Mouse (Mus musculus) thymus, adult 2 months (tissue): ENCODE data around the gene Kcnc3.

ENCODE experiments used
- CTCF ChIP-seq: fragments of 200-500 bp; IDR thresholded peaks from 2 replicates; pipeline ENCODE4 v1.5.1; 2012; ENCODE audit warnings: mild to moderate bottlenecking, control low read depth, low read length, moderate library complexity, borderline replicate concordance; ENCODE audit not compliant: control insufficient read depth, poor library complexity, insufficient read depth; ENCODE audit errors: extremely low read depth
- POLR2A ChIP-seq: fragments of 200-500 bp; IDR thresholded peaks from 2 replicates; pipeline ENCODE4 v1.6.1; 2012; ENCODE audit warnings: mild to moderate bottlenecking, low read length, control low read depth, moderate library complexity; ENCODE audit not compliant: control insufficient read depth, poor library complexity, insufficient read depth; ENCODE audit errors: extremely low read depth

DNA sequence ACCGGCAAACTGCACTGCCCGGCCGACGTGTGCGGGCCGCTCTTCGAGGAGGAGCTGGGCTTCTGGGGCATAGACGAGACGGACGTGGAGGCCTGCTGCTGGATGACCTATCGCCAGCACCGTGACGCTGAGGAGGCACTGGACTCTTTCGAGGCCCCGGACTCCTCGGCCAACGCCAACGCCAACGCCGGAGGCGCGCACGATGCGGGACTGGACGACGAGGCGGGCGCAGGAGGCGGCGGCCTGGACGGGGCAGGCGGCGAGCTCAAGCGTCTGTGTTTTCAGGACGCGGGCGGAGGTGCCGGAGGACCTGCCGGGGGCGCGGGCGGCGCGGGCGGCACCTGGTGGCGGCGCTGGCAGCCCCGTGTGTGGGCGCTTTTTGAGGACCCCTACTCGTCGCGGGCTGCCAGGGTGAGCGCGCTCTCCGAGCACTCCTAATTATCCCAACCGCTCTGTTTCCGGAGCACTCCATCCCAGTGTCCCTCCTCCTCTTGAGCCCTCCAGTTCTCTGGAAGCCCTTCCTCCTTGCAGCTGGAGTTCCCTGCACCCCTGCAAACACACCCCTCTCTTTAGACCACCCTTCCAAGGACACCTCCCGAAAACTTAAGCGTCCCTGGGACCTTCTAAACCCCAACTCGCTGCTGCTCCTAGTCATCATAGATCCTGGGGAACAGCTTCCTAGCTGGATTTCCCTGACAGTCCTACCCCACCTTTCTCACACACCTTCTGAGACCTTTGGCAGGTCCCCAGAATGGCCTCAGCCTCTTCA is 1.1 kb downstream of the Kcnc3 start:
- TF ChIP-seq CTCF (no peak), POLR2A (no peak)
